Mouse (Mus musculus) small intestine, adult 2 months (tissue): ENCODE results near the gene Ago4.

Experiments
- CTCF ChIP-seq: fragments of 200-500 bp; IDR thresholded peaks from 2 replicates; pipeline ENCODE4 v1.5.1; 2012; ENCODE audit warnings: low read depth, mild to moderate bottlenecking, control low read depth, inconsistent platforms, low read length, moderate library complexity, mixed read lengths; ENCODE audit not compliant: insufficient replicate concordance, insufficient read length; ENCODE audit errors: extremely low read depth
- POLR2A ChIP-seq: fragments of 200-500 bp; IDR thresholded peaks from 2 replicates; pipeline ENCODE4 v1.6.1; 2012; ENCODE audit warnings: low read depth, mild to moderate bottlenecking, control low read depth, inconsistent platforms, low read length, moderate library complexity

DNA sequence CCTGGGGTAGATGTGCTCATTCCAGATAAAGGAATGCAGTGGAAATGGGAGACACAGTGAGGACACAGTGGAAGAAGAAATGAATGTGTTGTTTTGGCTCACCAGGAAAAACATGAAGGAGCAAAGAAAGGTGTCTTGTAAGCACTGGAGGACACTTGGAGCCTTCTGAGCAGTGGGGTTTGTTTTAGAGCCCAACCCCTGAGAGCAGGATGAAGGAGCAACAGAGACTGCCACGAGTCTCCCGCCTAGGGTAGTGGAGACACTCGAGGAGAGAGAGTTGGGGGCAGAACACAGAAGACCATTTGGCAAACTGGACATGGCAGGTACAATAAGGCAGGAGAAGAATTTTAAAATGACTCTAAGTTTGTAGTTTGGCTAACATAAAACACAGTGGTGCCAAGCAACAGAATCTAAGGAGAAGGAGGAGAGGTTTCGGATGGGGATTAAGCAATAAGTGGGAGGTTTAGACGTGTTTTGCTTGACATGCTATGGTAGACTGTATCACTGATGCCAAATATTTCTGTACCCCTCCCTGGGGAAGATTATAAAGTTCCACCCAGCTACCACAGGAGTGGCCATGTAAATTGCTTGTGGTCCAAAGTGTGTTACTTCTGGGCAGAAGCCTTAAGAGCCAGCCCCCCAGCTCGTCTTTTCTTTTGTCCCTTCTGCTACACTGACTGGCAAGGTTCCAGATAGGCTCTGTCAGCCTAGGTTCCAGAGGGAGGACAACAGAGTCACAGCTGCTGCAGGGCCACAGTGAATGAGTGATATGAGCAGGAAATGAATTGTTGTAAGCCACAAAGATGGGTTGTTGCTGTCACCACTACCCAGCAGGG, 30.9 kb downstream of the Ago4 start:
- TF ChIP-seq CTCF (no peak), POLR2A (no peak)
